Mouse (Mus musculus): Measurements from ENCODE around the gene Ifi213. TPM values are rescaled to one million over a fixed set of nuclear protein-coding genes. Genes with fewer than 3 reads are reported as not detected.
"Not testable (repeated sequence)": the region's sequence is repeated elsewhere in the genome, so short reads cannot be mapped to it uniquely, and the experiment has no call there.

Ifi213 gene
- polyA plus RNA-seq, 1 experiment from 2014 or later, result 0.09 TPM

GRCm38 (mm10) chr1:173579921-173580585, 19.0 kb downstream of the Ifi213 start:
- ATAC-seq (replicated peaks; ENCODE audit: low FRiP score, low TSS enrichment, low read depth) (no peak), DNase-seq (ENCODE audit: low spot score) (no peak)
- Histone ChIP-seq H3K9me3 (ENCODE audit: control insufficient read depth, low read length) (peaks cover 14% of the 10 kb centered on the region; the same call in 1 of the 2 replicates), H3K4me1 (replicated peaks; ENCODE audit: control insufficient read depth, insufficient read depth, low read length) (no peaks in the 10 kb centered on the region), H3K9ac (ENCODE audit: low read length) (no peak overlapping the region), H3K27ac (ENCODE audit: low read depth) (no peak overlapping the region), H3K27me3 (replicated peaks; ENCODE audit: control insufficient read depth, insufficient read depth, low read length) (no peaks in the 10 kb centered on the region), H3K4me3 (ENCODE audit: low read depth, low read length) (no peak overlapping the region), H3K36me3 (ENCODE audit: control insufficient read depth, insufficient read depth, low read length) (no peaks in the 10 kb centered on the region), H3K4me2 (ENCODE audit: low read length) (no peak overlapping the region)
- 96% methylated on average over 26 of the region's 26 CpGs for WGBS

GRCm38 (mm10) chr1:173579079-173579478, 20.0 kb downstream of the Ifi213 start:
- Histone ChIP-seq H3K27ac (ENCODE audit: low read depth) (no peak overlapping the region), H3K27me3 (replicated peaks; ENCODE audit: control insufficient read depth, insufficient read depth, low read length) (no peaks in the 10 kb centered on the region), H3K4me3 (ENCODE audit: low read depth, low read length) (no peak overlapping the region), H3K36me3 (ENCODE audit: control insufficient read depth, insufficient read depth, low read length) (no peaks in the 10 kb centered on the region), H3K9me3 (ENCODE audit: control insufficient read depth, low read length) (peaks cover 14% of the 10 kb centered on the region; the same call in 1 of the 2 replicates), H3K4me2 (ENCODE audit: low read length) (no peak overlapping the region), H3K9ac (ENCODE audit: low read length) (no peak overlapping the region), H3K4me1 (replicated peaks; ENCODE audit: control insufficient read depth, insufficient read depth, low read length) (no peaks in the 10 kb centered on the region)
- ATAC-seq (replicated peaks; ENCODE audit: low FRiP score, low TSS enrichment, low read depth) (no peak), DNase-seq (ENCODE audit: low spot score) (no peak)
- WGBS, result 93% methylated on average over 9 of the region's 9 CpGs

- WGBS, result 85% methylated on average over 5 of the region's 5 CpGs
- H3K27ac ChIP-seq (ENCODE audit: low read depth); H3K9ac ChIP-seq (ENCODE audit: low read length); H3K4me2 ChIP-seq (ENCODE audit: low read length); H3K4me3 ChIP-seq (ENCODE audit: low read depth, low read length); DNase-seq (ENCODE audit: low spot score); ATAC-seq (replicated peaks; ENCODE audit: low FRiP score, low TSS enrichment, low read depth); H3K4me1 ChIP-seq (replicated peaks; ENCODE audit: control insufficient read depth, insufficient read depth, low read length); H3K27me3 ChIP-seq (replicated peaks; ENCODE audit: control insufficient read depth, insufficient read depth, low read length); H3K36me3 ChIP-seq (ENCODE audit: control insufficient read depth, insufficient read depth, low read length); H3K9me3 ChIP-seq (ENCODE audit: control insufficient read depth, low read length): not testable (repeated sequence)
These were observed 48.5 kb downstream of the Ifi213 start for GRCm38 (mm10) chr1:173550491-173551050.

GRCm38 (mm10) chr1:173548798-173549197, 50.3 kb downstream of the Ifi213 start:
- not testable (repeated sequence) for H3K27ac ChIP-seq (ENCODE audit: low read depth); ATAC-seq (replicated peaks; ENCODE audit: low FRiP score, low TSS enrichment, low read depth); DNase-seq (ENCODE audit: low spot score)

GRCm38 (mm10) chr1:173535791-173536190, 63.3 kb downstream of the Ifi213 start, which contains the start of gene Ifi214:
TSS of gene Ifi214 (minus strand) at chr1:173535957.
- WGBS, result 83% methylated on average over 3 of the region's 3 CpGs
- H3K4me3 ChIP-seq (ENCODE audit: low read depth, low read length); DNase-seq (ENCODE audit: low spot score); H3K9me3 ChIP-seq (ENCODE audit: control insufficient read depth, low read length); ATAC-seq (replicated peaks; ENCODE audit: low FRiP score, low TSS enrichment, low read depth); H3K9ac ChIP-seq (ENCODE audit: low read length); H3K36me3 ChIP-seq (ENCODE audit: control insufficient read depth, insufficient read depth, low read length); H3K4me2 ChIP-seq (ENCODE audit: low read length); H3K4me1 ChIP-seq (replicated peaks; ENCODE audit: control insufficient read depth, insufficient read depth, low read length); H3K27ac ChIP-seq (ENCODE audit: low read depth); H3K27me3 ChIP-seq (replicated peaks; ENCODE audit: control insufficient read depth, insufficient read depth, low read length): not testable (repeated sequence)

More at GRCm38 (mm10) chr1:173548798-173549197, 50.3 kb downstream of the Ifi213 start:
- H3K36me3 ChIP-seq (ENCODE audit: control insufficient read depth, insufficient read depth, low read length); H3K4me1 ChIP-seq (replicated peaks; ENCODE audit: control insufficient read depth, insufficient read depth, low read length); H3K9me3 ChIP-seq (ENCODE audit: control insufficient read depth, low read length); H3K9ac ChIP-seq (ENCODE audit: low read length); H3K4me3 ChIP-seq (ENCODE audit: low read depth, low read length); H3K4me2 ChIP-seq (ENCODE audit: low read length); H3K27me3 ChIP-seq (replicated peaks; ENCODE audit: control insufficient read depth, insufficient read depth, low read length): not testable (repeated sequence)
- WGBS, result 81% methylated on average over 3 of the region's 3 CpGs

- Histone ChIP-seq H3K27ac (ENCODE audit: low read depth) (no peak overlapping the region), H3K4me3 (ENCODE audit: low read depth, low read length) (no peak overlapping the region), H3K4me1 (replicated peaks; ENCODE audit: control insufficient read depth, insufficient read depth, low read length) (no peaks in the 10 kb centered on the region), H3K9ac (ENCODE audit: low read length) (no peak overlapping the region), H3K4me2 (ENCODE audit: low read length) (no peak overlapping the region), H3K36me3 (ENCODE audit: control insufficient read depth, insufficient read depth, low read length) (no peaks in the 10 kb centered on the region), H3K27me3 (replicated peaks; ENCODE audit: control insufficient read depth, insufficient read depth, low read length) (no peaks in the 10 kb centered on the region), H3K9me3 (ENCODE audit: control insufficient read depth, low read length) (no peaks in the 10 kb centered on the region)
- no peak for DNase-seq (ENCODE audit: low spot score)
- ATAC-seq (replicated peaks; ENCODE audit: low FRiP score, low TSS enrichment, low read depth), result no peak
These were observed 77.6 kb downstream of the Ifi213 start for GRCm38 (mm10) chr1:173521452-173521851.

Small RNA genes lying within 50 kb of the gene (microRNA-seq; reads per million reads assigned to microRNA genes)
- gene Gm44339, result not detected
- gene Gm44481, result not detected

Other genes starting within 250 kb of the Ifi213 start
- gene Aim2, start 248.4 kb downstream of the Ifi213 start, polyA plus RNA-seq (2014; fragmentation: Nextera tagmentation; extraction: Ambion mirVana), result 2.8 and 3.9 TPM in 2 replicates
- 7.6 and 7.7 TPM in 2 replicates for gene Cadm3, start 231.6 kb downstream of the Ifi213 start, polyA plus RNA-seq (2014; fragmentation: Nextera tagmentation; extraction: Ambion mirVana)
- 0.18 and 0.34 TPM in 2 replicates for gene Ifi206, start 108.2 kb downstream of the Ifi213 start, polyA plus RNA-seq (2014; fragmentation: Nextera tagmentation; extraction: Ambion mirVana)
- not detected in 2 replicates for gene Ifi214, start 63.3 kb downstream of the Ifi213 start, polyA plus RNA-seq (2014; fragmentation: Nextera tagmentation; extraction: Ambion mirVana)
- 0.14 and 0.17 TPM in 2 replicates for gene Ifi209, start 31.6 kb upstream of the Ifi213 start, polyA plus RNA-seq (2014; fragmentation: Nextera tagmentation; extraction: Ambion mirVana)
- not detected in 2 replicates for gene Ifi208, start 74.4 kb upstream of the Ifi213 start, polyA plus RNA-seq (2014; fragmentation: Nextera tagmentation; extraction: Ambion mirVana)
- 1.2 and 1.6 TPM in 2 replicates for gene Ifi207, start 142.5 kb upstream of the Ifi213 start, polyA plus RNA-seq (2014; fragmentation: Nextera tagmentation; extraction: Ambion mirVana)
- gene Ifi204, start 167.7 kb upstream of the Ifi213 start, polyA plus RNA-seq (2014; fragmentation: Nextera tagmentation; extraction: Ambion mirVana), result 1.3 and 2.1 TPM in 2 replicates

Data from intestine, embryonic 14.5 days (tissue).